Mouse (Mus musculus): ENCODE measurements around the gene Lmntd1. TPM values are rescaled to one million over a fixed set of nuclear protein-coding genes. Genes with fewer than 3 reads are reported as not detected.

The Lmntd1 gene
- polyA plus RNA-seq, 1 experiment from 2014 or later: 0.63 TPM

DNA sequence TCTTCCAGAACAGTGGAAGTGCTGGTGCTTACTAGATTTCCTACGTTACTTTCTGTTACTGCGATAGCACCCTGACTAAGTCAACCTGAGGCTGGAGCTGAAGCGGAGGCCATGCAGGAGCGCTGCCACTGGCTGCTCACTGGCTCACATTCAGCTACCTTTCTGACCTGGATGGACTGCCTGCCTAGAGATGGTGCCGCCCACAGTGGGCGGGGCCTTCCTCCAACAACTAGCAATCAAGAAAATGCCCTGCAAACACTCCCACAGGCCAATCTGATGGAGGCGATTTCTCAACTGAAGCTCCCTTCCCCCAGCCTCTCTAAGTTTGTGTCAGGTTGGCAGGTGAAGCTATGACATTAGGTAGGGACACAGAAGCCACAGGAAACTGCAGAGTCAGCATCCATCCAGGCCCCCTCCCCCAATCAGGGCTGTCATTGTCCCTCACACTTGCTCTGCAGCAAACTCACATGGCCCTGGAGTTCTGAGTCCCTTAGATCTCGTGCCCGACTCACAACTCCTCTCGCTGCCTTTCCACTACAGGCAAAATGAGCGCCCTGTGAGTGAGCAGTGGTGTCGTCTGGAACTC is 252.9 kb downstream of the Lmntd1 start:
- Histone ChIP-seq H3K4me3 (replicated peaks) (no peak overlapping the region), H3K36me3 (no peaks in the 10 kb centered on the region), H3K4me1 (peaks cover 4% of the 10 kb centered on the region), H3K9me3 (replicated peaks) (no peaks in the 10 kb centered on the region), H3K4me2 (no peak overlapping the region), H3K27me3 (replicated peaks) (no peaks in the 10 kb centered on the region), H3K27ac (replicated peaks) (no peak overlapping the region), H3K9ac (replicated peaks) (no peak overlapping the region)
- no peak for ATAC-seq (ENCODE audit: low FRiP score)
- WGBS: 64% methylated on average over 12 of the region's 12 CpGs

DNA sequence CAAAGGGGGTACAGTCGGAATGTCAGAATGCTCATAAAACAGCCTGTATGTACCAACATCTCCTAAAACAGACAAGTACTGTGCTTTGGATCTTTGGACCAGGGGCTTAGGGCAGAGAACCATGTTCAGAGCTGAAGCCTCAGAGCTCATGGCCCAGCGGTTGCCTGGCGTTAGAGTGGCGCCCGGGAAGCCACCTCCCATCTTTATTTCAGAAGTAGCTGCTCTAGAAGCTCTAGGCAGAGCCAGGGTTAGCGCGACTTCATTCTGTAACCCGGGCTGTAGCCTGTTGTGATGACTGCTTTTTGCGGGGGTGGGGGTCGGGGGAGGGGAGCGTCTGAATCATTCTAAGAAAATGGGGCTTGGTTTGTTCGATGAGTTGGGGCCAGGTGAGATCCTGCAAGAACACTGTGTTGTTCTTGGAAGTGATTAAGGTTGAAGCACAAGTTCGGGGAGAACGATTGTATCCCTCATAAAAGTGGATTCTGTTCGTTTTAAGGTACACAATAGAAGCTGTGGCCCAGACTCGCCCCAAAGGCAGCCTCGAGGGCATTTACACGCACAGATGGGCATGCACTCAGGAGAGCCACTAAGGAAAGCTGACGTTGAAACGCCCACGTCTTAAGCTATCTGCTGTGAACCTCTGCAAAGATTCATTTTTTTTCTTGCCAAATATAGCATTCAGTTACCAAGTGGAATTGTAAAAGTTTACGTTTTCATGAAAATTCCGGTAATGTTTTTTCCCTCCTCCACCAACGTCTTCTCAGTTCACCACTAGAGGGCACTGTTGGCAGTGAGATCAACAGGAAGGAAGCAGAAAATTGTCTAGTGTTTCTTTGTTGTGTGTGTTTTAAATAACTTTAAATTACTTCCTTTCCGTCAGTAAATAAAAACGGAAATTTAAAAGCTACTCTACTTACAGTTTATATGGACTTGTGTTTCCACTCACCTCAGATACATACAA is 254.4 kb downstream of the Lmntd1 start:
- peaks cover 4% of the 10 kb centered on the region for H3K4me1 ChIP-seq
- 44% methylated on average over 26 of the region's 26 CpGs for WGBS
- peak overlapping the region; percentile 25; the same call in 1 of the 2 replicates for H3K4me2 ChIP-seq
- no peak for ATAC-seq (ENCODE audit: low FRiP score)
- no peaks in the 10 kb centered on the region for H3K27me3 ChIP-seq (replicated peaks)
- H3K36me3 ChIP-seq: no peaks in the 10 kb centered on the region
- no peak overlapping the region for H3K4me3 ChIP-seq (replicated peaks)
- H3K9ac ChIP-seq (replicated peaks): no peak overlapping the region
- H3K27ac ChIP-seq (replicated peaks): no peak overlapping the region
- H3K9me3 ChIP-seq (replicated peaks): no peaks in the 10 kb centered on the region

GRCm38 (mm10) chr6:145358001-145358400 is 256.1 kb downstream of the Lmntd1 start:
- no peaks in the 10 kb centered on the region for H3K27me3 ChIP-seq (replicated peaks)
- no peak overlapping the region for H3K4me3 ChIP-seq (replicated peaks)
- no peaks in the 10 kb centered on the region for H3K36me3 ChIP-seq
- no peak overlapping the region for H3K9ac ChIP-seq (replicated peaks)
- no peak for ATAC-seq (ENCODE audit: low FRiP score)
- peaks cover 4% of the 10 kb centered on the region for H3K4me1 ChIP-seq
- WGBS: 78% methylated on average over 9 of the region's 9 CpGs
- H3K4me2 ChIP-seq: no peak overlapping the region
- H3K9me3 ChIP-seq (replicated peaks): no peaks in the 10 kb centered on the region
- H3K27ac ChIP-seq (replicated peaks): no peak overlapping the region

DNA sequence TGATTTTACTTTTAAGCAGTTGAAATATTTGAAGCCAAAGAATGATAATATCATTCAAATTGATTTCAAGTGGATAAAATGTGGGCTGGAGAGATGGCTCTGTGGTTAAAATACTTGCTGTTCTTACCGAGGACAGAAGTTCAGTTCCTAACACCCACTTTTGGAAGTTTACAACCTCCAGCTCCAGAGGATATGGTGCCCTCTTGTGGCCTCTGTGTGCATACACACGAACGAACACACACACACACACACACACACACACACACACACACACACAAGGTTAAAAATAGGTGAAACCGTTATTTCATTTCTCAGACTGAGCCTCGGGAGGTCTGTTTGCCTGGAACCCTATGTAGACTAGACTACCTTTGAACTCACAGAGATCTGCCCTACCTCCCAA is 260.3 kb downstream of the Lmntd1 start:
- Histone ChIP-seq H3K27me3 (replicated peaks) (no peaks in the 10 kb centered on the region), H3K27ac (replicated peaks) (no peak overlapping the region), H3K36me3 (no peaks in the 10 kb centered on the region), H3K4me3 (replicated peaks) (no peak overlapping the region), H3K9ac (replicated peaks) (no peak overlapping the region), H3K4me1 (no peaks in the 10 kb centered on the region), H3K4me2 (no peak overlapping the region), H3K9me3 (replicated peaks) (no peaks in the 10 kb centered on the region)
- no peak for ATAC-seq (ENCODE audit: low FRiP score)
- 94% methylated on average over 5 of the region's 5 CpGs for WGBS

DNA sequence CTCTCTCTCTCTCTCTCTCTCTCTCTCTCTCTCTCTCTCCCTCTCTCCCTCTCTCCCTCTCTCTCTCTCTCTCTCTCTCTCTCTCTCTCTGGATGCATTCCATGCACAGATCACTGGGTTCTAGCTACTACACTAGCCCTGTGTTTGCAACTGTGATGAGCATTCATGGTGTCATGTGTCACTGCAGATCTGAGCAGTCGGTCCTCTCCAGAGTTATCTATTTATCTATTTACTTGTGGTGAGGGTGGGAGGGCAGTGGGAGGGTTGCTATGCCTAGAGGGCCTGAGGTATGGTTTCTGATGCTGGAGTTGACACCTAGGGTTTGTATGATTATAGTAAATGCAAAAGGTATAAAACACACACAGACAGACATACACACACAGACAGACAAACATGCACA is 261.4 kb downstream of the Lmntd1 start:
- Histone ChIP-seq H3K4me1 (no peaks in the 10 kb centered on the region), H3K4me2 (no peak overlapping the region), H3K9me3 (replicated peaks) (no peaks in the 10 kb centered on the region), H3K4me3 (replicated peaks) (no peak overlapping the region), H3K27ac (replicated peaks) (no peak overlapping the region), H3K27me3 (replicated peaks) (no peaks in the 10 kb centered on the region), H3K36me3 (no peaks in the 10 kb centered on the region), H3K9ac (replicated peaks) (no peak overlapping the region)
- WGBS: 55% methylated on average over 1 of the region's 1 CpGs
- no peak for ATAC-seq (ENCODE audit: low FRiP score)

- ATAC-seq (ENCODE audit: low FRiP score): no peak
- no peak overlapping the region for H3K9ac ChIP-seq (replicated peaks)
- H3K4me1 ChIP-seq: no peaks in the 10 kb centered on the region
- H3K36me3 ChIP-seq: no peaks in the 10 kb centered on the region
- H3K4me3 ChIP-seq (replicated peaks): no peak overlapping the region
- no peaks in the 10 kb centered on the region for H3K9me3 ChIP-seq (replicated peaks)
- no peak overlapping the region for H3K27ac ChIP-seq (replicated peaks)
- H3K27me3 ChIP-seq (replicated peaks): no peaks in the 10 kb centered on the region
- no peak overlapping the region for H3K4me2 ChIP-seq
- WGBS: 72% methylated on average over 9 of the region's 9 CpGs
Observed at GRCm38 (mm10) chr6:145348196-145348915, 265.8 kb downstream of the Lmntd1 start.

DNA sequence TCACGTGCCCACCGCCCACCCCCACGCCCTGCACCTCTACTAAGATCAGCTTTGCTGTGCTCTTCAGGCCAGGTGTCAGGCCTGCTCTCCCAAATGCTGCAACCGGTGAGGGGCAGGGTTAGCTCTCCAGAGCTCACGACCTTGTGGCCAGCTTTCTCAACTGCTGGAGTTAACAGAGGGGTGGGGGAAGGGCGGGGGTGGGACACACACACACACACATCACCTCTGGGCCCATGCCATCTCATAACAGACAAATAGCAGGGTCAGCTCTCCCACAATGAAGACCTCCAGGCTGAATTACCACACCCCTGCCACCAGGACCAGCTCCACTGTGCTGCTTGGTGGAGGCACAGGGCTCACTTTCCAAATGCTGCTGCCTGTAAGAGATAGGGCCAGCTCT is 266.5 kb downstream of the Lmntd1 start:
- WGBS: 80% methylated on average over 6 of the region's 6 CpGs
- no peak for ATAC-seq (ENCODE audit: low FRiP score)
- no peaks in the 10 kb centered on the region for H3K4me1 ChIP-seq

GRCm38 (mm10) chr6:145346789-145347557 is 267.1 kb downstream of the Lmntd1 start:
- WGBS: 77% methylated on average over 11 of the region's 11 CpGs
- no peaks in the 10 kb centered on the region for H3K36me3 ChIP-seq
- no peak overlapping the region for H3K4me2 ChIP-seq
- no peaks in the 10 kb centered on the region for H3K27me3 ChIP-seq (replicated peaks)
- H3K9me3 ChIP-seq (replicated peaks): no peaks in the 10 kb centered on the region
- no peak overlapping the region for H3K9ac ChIP-seq (replicated peaks)
- ATAC-seq (ENCODE audit: low FRiP score): no peak
- no peaks in the 10 kb centered on the region for H3K4me1 ChIP-seq
- no peak overlapping the region for H3K4me3 ChIP-seq (replicated peaks)
- no peak overlapping the region for H3K27ac ChIP-seq (replicated peaks)

More for the DNA sequence above, 266.5 kb downstream of the Lmntd1 start:
- Histone ChIP-seq H3K27ac (replicated peaks) (no peak overlapping the region), H3K4me2 (no peak overlapping the region), H3K27me3 (replicated peaks) (no peaks in the 10 kb centered on the region), H3K4me3 (replicated peaks) (no peak overlapping the region), H3K9ac (replicated peaks) (no peak overlapping the region), H3K9me3 (replicated peaks) (no peaks in the 10 kb centered on the region), H3K36me3 (no peaks in the 10 kb centered on the region)

- Histone ChIP-seq H3K4me3 (replicated peaks) (no peak overlapping the region), H3K36me3 (no peaks in the 10 kb centered on the region), H3K4me1 (no peaks in the 10 kb centered on the region), H3K9ac (replicated peaks) (no peak overlapping the region), H3K27ac (replicated peaks) (no peak overlapping the region), H3K4me2 (no peak overlapping the region), H3K27me3 (replicated peaks) (no peaks in the 10 kb centered on the region), H3K9me3 (replicated peaks) (no peaks in the 10 kb centered on the region)
- ATAC-seq (ENCODE audit: low FRiP score): no peak
- WGBS: 83% methylated on average over 8 of the region's 8 CpGs
Observed at GRCm38 (mm10) chr6:145346305-145346704, 267.8 kb downstream of the Lmntd1 start.

DNA sequence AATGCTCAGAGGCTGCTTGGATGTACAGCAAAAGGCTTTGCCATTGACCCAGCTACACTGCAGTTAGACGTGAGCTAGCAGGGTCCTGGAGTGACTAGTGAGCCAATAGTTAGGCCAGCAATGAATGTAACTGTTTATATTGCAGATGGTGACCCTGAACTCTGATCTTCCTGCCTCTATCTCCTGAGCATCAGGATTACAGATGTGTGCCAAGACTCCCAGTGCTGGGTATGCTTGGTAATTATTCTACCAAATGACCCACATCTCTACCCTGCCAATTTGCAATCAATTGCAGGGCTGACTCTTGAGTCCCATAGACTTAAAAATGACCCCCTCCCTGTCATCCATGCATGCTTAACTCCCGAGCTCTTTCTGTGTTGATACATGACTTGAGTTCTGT is 269.4 kb downstream of the Lmntd1 start:
- no peaks in the 10 kb centered on the region for H3K36me3 ChIP-seq
- H3K4me2 ChIP-seq: no peak overlapping the region
- no peaks in the 10 kb centered on the region for H3K27me3 ChIP-seq (replicated peaks)
- no peaks in the 10 kb centered on the region for H3K9me3 ChIP-seq (replicated peaks)
- 0 out of 2 replicates have a peak, but pooled peaks cover 2% of the 10 kb centered on the region for H3K4me1 ChIP-seq
- no peak overlapping the region for H3K4me3 ChIP-seq (replicated peaks)
- 80% methylated on average over 2 of the region's 2 CpGs for WGBS
- ATAC-seq (ENCODE audit: low FRiP score): no peak
- no peak overlapping the region for H3K9ac ChIP-seq (replicated peaks)
- no peak overlapping the region for H3K27ac ChIP-seq (replicated peaks)

DNA sequence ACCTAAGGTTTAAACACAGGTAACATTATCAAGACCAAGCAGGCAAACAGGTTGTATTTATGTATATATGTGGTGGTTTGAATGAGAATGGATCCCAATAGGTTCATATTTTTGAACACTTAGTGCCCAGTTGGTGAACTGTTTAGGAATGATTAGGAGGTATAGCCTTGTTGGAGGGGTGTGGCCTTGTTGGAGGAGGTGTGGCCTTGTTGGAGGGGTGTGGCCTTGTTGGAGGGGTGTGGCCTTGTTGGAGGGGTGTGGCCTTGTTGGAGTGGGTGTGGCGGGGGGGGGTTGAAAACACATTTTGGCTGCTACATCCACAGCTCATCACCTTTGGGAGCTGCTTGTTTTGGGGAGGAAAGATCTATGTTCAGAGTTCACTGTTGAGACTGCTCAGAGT is 270.7 kb downstream of the Lmntd1 start:
- Histone ChIP-seq H3K9ac (replicated peaks) (no peak overlapping the region), H3K27me3 (replicated peaks) (no peaks in the 10 kb centered on the region), H3K36me3 (no peaks in the 10 kb centered on the region), H3K9me3 (replicated peaks) (no peaks in the 10 kb centered on the region), H3K4me1 (0 out of 2 replicates have a peak, but pooled peaks cover 11% of the 10 kb centered on the region), H3K4me3 (replicated peaks) (no peak overlapping the region), H3K27ac (replicated peaks) (no peak overlapping the region), H3K4me2 (no peak overlapping the region)
- ATAC-seq (ENCODE audit: low FRiP score): no peak
- 92% methylated on average over 1 of the region's 1 CpGs for WGBS

All from neural tube, embryonic 15.5 days (tissue).